Mouse (Mus musculus) layer of hippocampus, postnatal 25 days (tissue): Measurements from ENCODE around the gene Cped1. TPM values are rescaled to one million over a fixed set of nuclear protein-coding genes. Genes with fewer than 3 reads are reported as not detected.
"Not testable (repeated sequence)": the region's sequence is repeated elsewhere in the genome, so short reads cannot be mapped to it uniquely, and the experiment has no call there.

Experiments
- DNase-seq, 2 experiments: peaks; one replicate each; pipeline ENCODE4 v3.0.0; 2022; ENCODE audit warnings: mixed read lengths in 2 of 2, low spot score in 1 of 2; ENCODE audit errors: extremely low spot score in 1 of 2
- total RNA-seq, 2 experiments: library from RNA; stranded (reverse); gene quantifications; 2 replicates each; pipeline ENCODE4 v1.2.3; 2021

The Cped1 gene
- total RNA-seq, 2 experiments from 2014 or later: 1.1 to 1.5 TPM

- DNase-seq: no peak
Measured at GRCm38 (mm10) chr6:22213813-22214212, 228.1 kb downstream of the Cped1 start.

DNA sequence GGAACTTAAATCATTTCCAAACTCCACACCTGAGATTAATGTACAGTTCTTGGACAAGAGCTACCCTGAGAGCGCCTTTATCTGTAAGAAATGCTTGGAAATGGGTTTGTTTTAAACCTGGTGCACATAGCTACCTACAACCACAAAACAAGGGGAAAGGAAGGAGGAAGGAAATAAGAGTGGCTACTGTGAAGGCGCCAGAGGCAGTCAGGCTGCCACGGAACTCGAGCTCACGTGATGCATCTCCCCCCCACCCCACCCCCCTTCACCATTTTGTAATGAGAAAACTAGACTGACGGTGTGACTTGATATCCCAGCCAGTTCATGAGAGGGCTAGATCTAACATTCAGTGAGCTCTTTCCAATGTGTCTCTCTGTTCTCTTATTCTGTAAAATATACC is 228.9 kb downstream of the Cped1 start:
- no peak for DNase-seq

- no peak for DNase-seq
Measured at GRCm38 (mm10) chr6:22216276-22216973, 230.7 kb downstream of the Cped1 start.

GRCm38 (mm10) chr6:22221134-22221533 is 235.4 kb downstream of the Cped1 start:
- DNase-seq: no peak

DNA sequence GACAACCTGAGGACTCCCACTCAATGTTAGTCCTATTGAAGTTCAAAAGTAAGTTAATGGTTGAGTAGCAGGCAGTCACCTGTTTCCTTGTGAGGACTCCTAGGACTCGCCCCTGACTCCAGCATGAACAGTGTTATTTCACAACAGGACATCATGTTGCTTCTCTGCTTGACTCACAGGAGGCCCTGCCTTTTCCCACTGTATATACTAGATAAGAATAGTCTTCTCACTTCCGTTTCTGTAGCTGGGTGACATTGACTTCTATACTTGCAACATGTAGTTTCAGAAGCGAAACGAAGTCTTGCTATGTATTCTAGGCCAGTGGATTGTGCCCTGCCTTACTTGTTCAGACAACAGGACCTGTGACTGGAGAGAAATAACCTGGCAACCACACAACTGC is 236.4 kb downstream of the Cped1 start:
- DNase-seq: no peak

DNA sequence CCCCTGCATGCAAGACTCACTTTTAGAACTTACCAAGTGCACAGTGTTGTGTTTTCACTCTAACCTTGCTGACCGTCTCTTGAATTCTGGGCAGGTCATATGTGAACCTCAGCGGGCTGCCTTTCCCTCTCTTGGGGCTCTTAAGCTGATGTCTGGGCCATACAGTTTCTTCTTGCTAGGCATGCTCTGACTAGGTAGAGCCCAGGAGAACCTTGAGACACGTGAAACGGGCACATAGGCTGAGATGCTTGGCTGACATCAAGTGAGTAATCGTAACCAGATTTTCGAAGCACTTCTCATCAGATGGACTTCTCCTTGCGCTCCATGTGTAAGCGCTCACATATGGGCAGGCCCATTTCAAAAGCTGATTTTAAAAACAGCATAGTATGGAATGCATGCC is 237.2 kb downstream of the Cped1 start:
- DNase-seq: no peak

- no peak for DNase-seq
Measured at GRCm38 (mm10) chr6:22224351-22224750, 238.6 kb downstream of the Cped1 start.

DNA sequence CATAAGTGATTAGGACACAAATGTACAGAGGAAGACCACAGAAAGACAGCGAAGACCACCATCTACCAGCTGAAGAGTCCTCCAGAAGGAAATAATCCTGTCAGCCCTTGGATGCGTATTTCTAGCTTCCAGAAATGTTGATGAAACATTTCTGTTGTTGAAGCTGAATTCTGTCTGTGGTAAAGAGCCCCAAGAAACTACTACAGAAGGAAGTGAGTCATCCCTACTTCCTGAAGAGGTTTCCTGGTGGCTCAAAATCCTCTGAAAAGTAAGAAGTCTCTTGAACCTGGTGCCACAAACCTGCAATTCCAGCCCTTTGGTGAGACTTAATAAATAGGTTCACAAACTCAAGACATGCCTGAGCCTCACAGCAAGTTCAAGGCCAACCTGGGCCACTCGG is 245.5 kb downstream of the Cped1 start:
- no peak for DNase-seq

- no peak for DNase-seq
Measured at GRCm38 (mm10) chr6:22233517-22233916, 247.8 kb downstream of the Cped1 start.

- no peak for DNase-seq
Measured at GRCm38 (mm10) chr6:22235133-22235532, 249.4 kb downstream of the Cped1 start.

GRCm38 (mm10) chr6:22243321-22243720 is 257.6 kb downstream of the Cped1 start:
- DNase-seq: no peak

GRCm38 (mm10) chr6:22246696-22247095 is 261.0 kb downstream of the Cped1 start:
- DNase-seq: no peak

GRCm38 (mm10) chr6:22258784-22259183 is 273.1 kb downstream of the Cped1 start:
- no peak for DNase-seq

DNA sequence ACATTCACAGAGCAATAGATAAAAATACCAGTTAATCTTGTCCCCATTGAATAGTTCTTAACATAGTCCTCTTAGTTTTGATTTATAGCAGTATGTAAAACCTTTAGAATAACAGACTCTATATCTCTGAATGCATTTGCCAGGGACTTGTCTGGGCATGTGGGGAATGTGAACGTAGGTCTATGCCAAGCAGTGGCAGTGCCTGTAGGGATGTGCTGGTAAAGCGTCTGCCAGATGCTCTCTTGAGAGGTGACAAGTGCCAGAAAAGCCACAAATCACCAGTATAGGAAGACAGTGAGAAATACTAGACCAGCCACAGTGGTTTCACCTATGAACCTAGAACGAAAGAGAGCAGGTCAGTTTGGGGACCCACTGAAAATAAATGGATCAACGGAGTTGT is 276.8 kb downstream of the Cped1 start:
- no peak for DNase-seq

- not testable (repeated sequence) for DNase-seq
Measured at GRCm38 (mm10) chr6:22264094-22264493, 278.4 kb downstream of the Cped1 start.

- no peak for DNase-seq
Measured at GRCm38 (mm10) chr6:22266018-22266417, 280.3 kb downstream of the Cped1 start.

DNA sequence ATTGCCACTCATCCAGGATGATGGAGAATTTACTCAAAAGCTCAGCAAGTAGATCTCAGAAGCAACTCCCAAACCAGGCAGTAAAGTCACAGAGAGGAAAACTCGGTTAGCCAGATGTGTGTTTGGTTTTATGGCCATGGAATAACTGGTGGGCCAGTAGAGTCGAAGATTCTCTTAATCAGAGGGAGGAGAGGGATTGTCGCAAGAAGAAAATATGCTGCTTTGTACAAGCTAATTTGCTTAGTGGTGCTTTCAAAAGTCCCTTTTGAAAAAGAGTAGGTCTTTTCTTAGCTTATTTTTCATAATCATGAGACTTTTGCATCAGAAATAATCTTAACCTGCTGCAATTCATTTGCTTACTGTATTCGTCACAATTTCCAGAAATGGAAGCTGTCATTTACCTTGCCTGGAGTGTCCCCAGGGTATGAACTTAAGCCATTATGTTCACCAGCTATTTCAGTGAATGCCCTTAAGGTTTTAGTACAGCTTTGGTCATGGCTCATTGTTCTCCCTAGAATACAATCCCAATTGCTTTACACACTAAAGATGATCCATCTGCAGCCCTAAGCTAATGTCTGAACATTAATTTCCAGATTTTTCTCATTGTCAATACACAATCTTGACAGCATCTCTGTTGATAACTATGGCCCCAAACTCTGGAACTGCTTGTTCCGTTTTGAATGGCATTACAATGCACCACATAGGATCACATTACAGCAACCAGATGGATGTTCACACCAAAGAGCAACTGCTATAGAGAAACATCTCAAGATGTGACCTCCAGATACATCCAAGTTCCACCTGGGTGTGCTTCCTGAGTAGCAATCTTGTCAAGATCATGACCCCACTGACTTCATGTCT is 282.3 kb downstream of the Cped1 start:
- DNase-seq: no peak

- DNase-seq: no peak
Measured at GRCm38 (mm10) chr6:22268677-22269076, 283.0 kb downstream of the Cped1 start.

DNA sequence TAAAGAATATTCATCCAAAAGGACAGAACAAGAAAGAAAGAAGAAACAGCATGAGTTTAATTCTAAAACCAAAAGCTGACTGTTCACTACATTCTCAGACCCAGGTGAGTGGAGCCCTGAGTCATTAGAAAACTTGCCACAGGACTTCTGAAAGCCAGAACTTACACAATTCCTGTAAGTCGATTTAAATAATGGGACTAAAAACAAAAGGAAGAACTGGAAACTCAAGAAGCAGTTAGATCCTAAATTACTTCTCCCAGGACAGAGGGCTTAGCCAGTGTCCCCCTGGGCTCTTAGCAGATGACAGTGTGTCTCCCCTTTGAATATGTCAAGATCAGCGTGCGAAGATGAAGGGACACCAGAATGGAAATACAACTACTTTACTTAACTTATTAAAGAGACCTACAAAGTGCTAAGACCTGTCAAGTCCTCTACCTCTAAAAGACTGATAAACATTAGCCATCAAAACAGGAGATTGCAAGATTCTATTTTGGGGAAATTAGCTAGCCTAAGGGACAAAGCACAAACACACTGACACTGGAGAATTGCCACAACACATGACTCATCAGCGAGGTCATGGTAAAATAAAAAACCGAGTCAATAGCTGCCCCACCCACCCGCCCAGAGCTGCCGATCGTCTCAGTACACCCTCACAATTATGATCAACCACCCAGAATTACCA is 284.3 kb downstream of the Cped1 start:
- DNase-seq: no peak

- DNase-seq: no peak
Measured at GRCm38 (mm10) chr6:22277941-22278340, 292.2 kb downstream of the Cped1 start.

- DNase-seq: peak in 1 of 2 experiments; percentile 36
Measured at GRCm38 (mm10) chr6:22280217-22280861, 294.6 kb downstream of the Cped1 start.
